Mouse (Mus musculus) T-helper 2 cell (primary cell): ENCODE measurements around the gene Gm20388.
"Not testable (repeated sequence)": the region's sequence is repeated elsewhere in the genome, so short reads cannot be mapped to it uniquely, and the experiment has no call there.

Source experiments
- in situ Hi-C: fragments of 300-600 bp; cut with MboI, MseI; formaldehyde crosslinking; loops from one replicate; pipeline ENCODE4 v1.15.1; 2025; ENCODE audit warnings: high pct_unique_total_duplicates

Gene Gm20388

DNA sequence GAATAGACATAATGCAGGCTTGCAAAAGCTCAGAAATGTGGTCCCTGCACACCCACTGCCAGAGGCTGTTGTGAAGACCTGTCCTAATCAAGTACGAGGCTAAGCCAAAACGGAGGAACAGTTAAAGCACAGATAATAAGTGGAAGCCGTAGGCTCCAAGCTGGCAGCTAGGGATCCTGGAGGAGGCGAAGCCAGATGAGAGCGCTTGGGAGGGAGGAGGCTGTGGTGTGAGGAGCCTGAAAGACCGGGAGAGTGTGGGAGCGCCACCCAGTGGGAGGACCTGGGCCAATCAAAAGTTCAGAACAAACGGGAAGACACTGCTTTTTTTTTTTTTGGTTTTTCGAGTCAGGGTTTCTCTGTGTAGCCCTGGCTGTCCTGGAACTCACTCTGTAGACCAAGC is 3280.0 kb downstream of the Gm20388 start:
- in situ Hi-C loops = no loop called here

DNA sequence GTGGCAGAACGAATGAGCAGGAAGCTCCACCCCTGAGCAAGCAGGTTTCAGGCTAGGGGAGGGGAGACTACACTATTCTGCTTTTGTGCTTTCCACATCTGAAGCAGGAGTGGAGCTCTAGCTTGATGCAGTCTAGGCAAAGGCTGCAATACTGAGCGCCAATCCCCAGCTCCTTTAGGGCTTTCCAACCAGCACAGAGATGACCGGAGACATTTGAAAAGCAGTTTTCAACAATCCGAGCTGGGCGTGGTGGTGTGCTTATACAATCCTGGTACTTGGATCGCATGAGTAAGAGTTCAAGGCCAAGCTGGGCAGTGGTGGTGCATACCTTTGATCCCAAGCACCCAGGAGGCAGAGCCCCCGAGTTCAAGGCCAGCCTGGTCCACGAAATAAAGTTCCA is 3281.3 kb downstream of the Gm20388 start:
- in situ Hi-C loops = no loop called here

DNA sequence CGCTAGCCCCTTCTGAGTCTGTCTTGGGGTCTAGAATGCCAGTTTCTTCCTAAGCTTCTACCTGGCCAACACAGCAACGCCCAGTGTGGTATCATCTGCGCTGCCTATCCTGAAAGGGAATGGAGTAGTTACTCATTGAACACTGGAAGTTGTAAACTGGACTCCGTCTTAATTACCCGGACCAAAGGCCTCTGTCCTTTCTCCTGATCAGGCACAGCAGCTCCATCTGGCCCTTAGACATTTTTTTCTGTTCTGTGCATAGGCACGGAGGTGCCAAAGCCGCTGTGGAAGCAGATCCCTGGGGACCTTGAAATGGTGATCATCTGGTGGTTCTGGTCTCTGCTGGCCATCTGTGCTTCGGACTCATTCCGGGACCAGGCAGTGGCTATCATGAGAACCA is 3283.1 kb downstream of the Gm20388 start:
- in situ Hi-C loops = no loop called here

DNA sequence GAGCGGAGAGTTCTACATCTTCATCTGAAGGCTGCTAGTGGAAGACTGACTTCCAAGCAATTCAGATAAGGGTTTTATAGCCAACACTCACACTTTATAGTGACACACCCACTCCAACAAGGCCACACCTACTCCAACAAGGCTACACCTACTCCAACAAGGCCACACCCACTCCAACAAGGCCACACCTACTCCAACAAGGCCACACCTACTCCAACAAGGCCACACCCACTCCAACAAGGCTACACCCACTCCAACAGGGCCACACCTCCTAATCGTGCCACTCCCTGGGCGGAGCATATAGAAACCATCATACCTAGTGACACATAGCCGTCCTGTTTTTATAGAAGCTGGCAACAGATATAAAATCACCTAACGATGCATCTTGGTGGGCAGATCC is 3286.4 kb downstream of the Gm20388 start:
- in situ Hi-C loops = not testable (repeated sequence)

DNA sequence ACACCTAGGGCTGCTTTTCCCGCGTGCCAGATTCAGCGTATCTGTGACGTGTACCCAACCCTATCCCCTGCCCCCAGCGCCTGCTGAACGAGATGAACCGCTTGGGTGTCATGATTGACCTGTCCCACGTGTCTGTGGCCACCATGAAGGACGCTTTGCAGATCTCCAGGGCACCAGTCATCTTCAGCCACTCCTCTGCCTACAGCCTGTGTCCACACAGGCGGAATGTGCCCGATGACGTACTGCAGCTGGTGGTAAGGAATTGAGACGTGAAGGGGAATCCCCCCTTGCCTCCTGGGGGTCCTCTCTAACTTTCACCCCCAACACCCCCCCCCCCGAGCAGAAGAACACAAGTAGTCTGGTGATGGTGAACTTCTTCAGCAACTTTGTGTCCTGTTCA is 3289.2 kb downstream of the Gm20388 start:
- in situ Hi-C loops = no loop called here

DNA sequence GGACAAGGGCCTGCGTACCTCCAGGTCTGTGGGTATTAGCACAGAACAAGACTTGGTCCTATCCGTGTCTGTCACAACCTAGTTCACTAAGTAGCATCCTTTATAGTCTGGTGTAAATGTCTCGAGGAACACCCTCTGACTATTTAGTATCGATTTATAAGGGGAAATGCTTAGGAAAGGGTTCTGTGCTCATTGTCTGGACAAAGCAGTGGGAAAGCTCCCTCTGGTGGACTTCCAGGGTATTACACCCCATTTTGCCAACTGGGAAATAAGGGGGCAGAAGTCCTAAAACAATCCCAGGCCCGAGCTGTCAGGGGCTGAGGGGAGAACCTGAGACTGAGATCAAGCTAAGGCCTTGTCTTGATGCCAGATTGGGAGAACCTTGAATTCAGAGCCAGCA is 3291.6 kb downstream of the Gm20388 start:
- in situ Hi-C loops = no loop called here

DNA sequence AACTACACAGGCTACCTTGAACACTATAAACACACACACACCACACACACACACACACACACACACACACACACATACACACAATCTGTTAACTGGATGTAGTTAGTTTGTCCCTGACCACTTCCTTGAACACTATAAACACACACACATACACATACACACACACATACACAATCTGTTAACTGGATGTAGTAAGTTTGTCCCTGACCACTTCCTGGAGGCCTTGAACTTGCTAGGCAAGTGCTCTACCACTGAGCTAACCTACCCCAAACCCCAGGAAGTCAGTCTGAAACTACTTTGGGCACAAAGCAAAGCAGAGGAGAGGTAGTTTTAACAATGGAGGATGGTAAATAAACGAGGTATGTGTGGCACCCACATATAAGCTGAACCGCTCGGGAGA is 3292.9 kb downstream of the Gm20388 start:
- in situ Hi-C loops = no loop called here

DNA sequence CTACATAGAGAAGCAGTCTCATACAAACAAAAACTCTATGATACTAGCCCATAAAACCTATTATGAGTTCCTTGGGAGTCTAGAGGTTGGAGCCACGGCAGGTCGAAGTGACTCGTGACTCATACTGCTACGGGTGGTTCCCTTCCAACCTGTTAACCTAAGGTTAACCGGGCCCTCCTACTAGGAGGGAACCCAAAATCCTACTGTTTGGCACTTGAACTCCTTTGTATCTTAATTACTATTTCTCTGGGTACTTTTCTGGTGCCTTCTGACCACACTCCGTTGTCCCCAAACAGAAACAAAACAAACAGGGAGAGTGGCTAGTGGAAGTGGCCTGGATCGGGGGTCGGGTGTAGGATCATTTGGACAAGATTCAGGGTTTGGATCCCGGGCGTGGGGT is 3301.2 kb downstream of the Gm20388 start:
- in situ Hi-C loops = no loop called here

DNA sequence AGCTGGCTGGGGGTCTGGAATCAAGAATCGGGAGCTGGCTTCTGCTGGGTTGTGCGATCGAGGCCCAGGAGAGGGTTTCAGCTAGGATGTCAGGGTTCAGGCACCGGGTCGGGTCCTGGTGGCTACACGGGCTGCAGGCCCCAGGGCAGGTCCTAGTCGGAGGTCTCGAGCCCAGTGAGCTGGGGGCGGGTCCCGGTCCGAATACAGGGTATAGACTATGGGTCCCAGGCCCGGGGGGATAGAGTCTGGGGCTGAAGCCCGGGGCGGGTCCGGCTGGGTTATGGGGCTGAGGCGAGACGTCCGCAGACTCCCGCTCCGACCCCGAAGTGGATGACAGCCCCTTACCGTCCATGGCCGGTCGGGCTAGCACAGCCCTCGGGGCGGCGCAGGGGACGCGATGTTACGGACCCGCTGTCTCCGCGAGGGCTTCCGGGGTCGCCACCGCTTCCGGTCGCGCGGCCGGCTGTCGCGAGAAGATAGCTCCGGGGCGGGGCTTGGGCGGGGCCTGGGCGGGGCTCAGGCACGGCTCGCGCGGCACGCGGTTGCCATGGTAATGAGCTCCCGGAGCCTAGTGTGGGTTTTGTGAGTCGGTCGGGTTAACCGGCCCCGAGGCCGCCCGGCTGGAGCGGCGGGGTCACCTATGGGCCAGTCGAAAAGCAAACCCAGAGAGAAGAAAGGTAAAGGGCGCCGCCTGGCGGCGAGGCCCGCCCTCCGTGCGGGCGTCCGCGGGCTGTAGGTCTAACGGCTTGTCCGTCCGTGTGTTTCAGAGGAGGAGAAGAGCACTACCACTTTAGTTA is 3301.9 kb downstream of the Gm20388 start, which contains the start of the genes Chmp1a and Spata33:
Gene Chmp1a, minus strand, starts transcription at position 443 of the 797 bp plus-strand sequence.
Gene Spata33, plus strand, starts transcription at position 512 of the 797 bp plus-strand sequence.
- in situ Hi-C loops = no loop called here

DNA sequence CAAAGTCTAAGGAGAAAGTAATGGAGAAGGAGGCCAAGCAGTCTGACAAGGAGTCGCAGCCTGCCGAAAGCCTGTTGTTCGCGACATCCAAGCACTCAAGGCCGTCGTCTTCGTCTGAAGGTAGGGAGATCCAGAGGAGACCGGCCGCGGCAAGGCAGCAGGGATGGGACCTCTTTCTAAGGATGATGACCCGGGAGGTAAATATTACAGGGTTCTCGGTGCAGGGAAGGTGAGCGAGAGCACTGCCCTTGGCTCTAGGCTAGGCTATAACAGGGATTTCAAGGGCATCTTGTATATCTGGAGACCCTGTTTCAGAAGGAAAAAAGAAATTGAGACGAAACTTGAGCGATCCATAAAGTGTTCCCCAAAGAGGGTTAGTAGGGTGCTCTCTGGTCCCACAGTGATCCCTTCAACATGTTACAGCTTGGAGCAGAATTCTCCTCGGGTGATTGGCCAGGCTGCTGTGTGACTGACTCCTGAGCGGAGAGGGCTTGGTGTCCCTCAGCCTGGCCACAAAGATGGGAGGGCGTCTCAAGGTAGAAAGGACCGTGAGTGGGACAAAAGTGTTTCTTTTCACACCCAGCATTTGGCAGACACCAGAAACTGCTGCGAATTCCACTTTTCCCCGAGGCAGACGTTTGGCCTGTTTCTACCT is 3302.6 kb downstream of the Gm20388 start:
- in situ Hi-C loops = no loop called here

DNA sequence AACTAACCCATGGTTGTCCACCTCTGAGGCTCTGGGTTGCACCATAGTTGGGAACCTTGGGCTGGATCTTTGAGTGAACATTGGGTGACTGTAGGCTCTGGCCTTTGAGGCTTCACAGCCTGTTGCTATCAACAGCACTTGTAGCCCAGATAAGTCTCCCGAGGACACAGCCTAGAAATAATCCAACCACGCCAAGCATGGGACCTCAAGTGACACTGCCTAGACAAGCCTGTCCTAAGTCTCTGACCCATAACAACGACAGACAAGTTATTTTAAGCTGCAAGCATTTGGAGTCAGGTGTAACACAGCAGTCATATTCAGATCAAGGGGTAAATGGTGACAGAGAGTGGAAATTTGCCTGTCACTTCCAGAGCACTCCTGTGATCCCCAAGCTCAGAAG is 3304.8 kb downstream of the Gm20388 start:
- in situ Hi-C loops = no loop called here

DNA sequence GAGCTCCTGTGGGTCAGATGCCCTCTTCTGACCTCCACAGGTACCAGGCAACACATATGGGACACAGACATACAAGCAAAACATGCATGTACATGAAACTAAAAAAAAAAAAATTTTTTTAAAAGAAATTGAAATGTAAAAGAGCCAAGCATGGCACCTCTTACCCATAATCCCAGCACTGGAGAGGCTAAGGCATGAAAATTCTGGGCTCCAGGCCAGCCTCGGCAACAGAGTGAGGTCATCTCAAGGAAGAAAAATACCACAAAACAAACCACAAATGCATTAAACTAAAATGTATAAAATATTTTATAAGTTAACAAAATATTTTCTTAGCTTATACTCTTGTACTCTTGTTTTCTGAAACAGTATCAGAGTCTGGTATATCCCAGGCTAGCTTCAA is 3310.3 kb downstream of the Gm20388 start:
- in situ Hi-C loops = no loop called here

DNA sequence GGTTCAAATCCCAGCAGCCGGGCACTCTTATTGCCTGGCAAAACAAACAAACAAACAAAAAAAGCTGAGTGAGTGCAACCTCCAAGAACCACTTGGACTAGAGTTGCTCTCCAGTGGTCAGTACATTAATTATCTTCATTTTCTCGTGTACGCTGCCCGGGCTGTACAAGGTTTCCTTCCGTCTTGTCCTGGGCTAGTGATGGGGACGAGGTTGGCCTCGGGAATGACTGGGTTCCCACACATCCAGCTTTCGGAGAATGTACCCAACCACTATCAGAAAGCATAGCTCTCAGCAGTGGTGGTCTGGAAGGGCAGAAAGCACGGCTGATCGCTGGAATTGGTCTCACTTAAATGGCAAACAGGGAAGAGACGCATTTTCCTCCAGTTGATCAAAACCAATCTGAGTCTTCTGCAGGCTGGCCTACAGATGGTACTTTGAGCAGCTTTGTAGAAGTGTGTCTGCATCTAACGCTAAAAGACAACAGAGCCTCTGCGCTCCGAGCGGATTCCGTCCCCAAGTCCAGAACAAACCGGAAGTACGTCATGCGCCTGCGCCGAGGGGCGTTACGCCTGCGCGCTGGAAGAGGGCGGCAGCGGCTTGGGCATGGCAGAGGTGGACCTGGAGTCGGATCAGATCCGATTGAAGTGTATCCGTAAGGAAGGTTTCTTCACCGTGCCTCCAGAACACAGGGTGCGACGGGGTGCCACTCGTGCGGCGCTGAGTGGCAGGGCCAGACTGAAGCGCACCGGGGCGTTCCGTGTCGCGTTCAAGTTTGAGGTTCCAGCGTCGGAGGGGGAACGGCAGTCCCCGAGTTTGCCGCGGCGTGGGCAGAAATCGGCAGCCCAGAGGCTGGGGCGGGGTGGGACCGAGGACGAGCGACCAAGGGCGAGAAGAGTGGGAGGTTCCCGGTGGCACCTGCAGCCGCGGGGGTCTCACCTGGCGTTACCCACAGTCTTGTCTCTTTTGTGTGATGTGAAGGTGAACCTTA is 3313.9 kb downstream of the Gm20388 start, which contains the start of gene Cdk10:
Gene Cdk10, plus strand, starts transcription at position 565 of the 989 bp plus-strand sequence.
- in situ Hi-C loops = loop anchor here (25.0 kb wide), 1 partner anchor 363 kb away; no protein-coding TSS in a partner anchor

DNA sequence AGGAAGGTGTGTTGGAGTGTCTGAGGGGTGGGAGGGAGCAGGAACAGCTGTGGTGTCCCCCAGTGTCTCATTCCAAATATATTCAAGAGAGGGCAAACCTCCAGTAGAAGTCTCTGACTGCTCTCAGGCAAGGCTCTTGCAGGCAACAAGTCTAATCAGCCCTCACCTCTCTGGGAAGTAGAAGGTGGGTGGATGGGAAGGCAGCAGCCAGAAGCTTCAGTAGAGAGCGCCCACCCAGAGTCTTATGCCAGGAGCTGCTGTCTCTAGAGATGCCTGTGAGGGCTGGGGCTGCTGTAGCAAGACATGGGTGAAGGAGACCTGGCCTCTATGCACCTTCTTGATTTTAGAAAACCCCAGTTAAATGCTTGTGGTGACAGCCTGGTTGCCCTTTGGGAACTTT is 3317.8 kb downstream of the Gm20388 start:
- in situ Hi-C loops = loop anchor here (25.0 kb wide), 1 partner anchor 359 kb away; no protein-coding TSS in a partner anchor

DNA sequence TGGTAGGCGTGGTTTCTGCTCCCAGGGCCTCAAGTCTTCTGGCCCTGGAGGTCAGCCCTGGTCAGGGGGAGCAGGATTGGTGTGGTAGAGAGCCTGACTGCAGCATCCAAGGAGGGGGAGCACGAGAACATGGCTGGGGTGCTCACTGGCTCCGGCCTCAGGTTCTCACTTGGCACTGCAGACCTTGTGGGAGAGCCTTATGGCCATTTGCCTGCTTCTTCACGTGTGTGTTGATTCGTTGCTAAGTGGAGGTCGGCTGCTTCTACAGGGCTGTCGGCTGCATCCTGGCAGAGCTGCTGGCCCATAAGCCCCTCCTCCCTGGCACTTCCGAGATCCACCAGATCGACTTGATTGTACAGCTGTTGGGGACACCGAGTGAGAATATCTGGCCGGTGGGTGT is 3319.7 kb downstream of the Gm20388 start:
- in situ Hi-C loops = loop anchor here (25.0 kb wide), 1 partner anchor 357 kb away; no protein-coding TSS in a partner anchor

DNA sequence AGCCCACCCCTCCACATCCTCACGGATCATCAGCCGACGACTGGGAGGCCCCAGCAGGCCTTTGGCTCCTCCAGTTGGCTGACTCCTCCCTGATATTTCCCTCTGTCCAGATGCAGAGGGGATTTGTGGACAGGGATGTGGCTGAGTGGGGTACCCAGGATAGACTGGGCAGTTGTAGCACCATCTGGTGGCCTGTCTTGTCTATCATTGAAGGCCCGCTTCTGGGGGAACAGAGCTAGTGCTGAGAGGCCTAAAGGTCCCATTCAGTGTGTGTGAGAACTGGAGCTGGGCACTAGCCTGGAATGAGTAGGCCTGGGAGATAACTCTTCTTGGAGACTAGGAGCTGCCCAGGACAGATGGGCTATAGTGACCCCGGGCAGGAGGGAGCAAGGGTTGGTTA is 3321.1 kb downstream of the Gm20388 start:
- in situ Hi-C loops = loop anchor here (25.0 kb wide), 1 partner anchor 356 kb away; no protein-coding TSS in a partner anchor

DNA sequence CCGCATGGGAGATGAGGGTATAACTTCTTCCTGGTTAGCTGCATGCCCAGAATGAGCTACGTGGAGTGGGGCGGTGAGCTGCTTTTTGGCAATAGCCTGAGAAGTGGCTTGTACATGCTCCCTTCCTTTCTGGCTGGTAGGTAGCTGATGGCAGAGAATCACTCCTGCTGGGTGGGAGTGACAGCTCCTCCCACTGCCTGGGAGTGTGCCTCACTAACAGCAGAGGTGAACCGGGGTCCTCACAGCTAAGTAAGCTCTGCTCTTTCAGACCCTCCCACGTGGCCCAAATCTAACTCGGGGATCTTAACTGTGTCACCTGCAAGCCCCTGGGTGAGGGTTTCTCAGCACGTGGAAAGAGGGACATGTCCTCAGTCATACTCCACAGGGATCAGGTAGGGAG is 3321.9 kb downstream of the Gm20388 start:
- in situ Hi-C loops = loop anchor here (25.0 kb wide), 1 partner anchor 355 kb away; no protein-coding TSS in a partner anchor

DNA sequence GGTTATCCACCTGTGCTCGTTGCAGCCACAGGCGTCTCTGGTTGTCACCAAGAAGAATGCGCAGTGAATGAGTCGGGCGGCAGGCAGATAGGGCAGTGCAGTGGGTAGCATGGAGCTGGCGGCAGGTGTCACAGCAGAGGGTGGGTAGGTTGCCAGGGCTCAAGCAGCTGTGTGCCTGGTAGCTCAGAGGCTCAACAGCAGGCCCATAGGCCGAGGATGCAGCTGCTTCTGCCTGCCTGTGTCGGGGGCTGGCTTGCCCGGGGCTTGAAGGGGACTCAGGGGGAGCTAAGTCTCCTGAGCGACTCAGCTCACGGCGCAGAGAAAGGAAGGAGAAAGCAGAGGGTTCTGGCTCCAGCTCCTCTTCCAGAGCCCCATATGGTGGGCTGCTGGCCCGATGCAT is 3322.7 kb downstream of the Gm20388 start:
- in situ Hi-C loops = loop anchor here (25.0 kb wide), 1 partner anchor 354 kb away; no protein-coding TSS in a partner anchor

DNA sequence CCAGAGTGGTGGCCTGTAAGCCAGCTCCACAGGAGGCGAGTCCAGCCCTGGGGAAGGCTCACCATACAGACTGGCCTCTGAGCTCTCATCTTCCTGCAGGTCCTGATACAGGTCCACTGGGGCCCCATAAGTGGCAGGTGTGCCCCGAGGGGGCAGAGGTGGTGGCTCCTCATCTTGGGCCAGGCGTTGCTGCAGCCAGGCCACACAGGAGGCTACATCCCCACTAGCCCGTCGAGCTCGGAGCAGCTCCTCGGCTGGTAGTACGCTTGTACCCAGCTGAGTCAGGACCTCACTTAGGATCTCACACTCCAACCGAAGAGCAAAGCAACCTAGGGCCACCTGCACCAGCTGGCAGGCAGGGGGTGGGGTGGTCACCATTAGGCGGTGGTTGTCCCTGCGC is 3323.1 kb downstream of the Gm20388 start:
- in situ Hi-C loops = loop anchor here (25.0 kb wide), 1 partner anchor 354 kb away; no protein-coding TSS in a partner anchor

DNA sequence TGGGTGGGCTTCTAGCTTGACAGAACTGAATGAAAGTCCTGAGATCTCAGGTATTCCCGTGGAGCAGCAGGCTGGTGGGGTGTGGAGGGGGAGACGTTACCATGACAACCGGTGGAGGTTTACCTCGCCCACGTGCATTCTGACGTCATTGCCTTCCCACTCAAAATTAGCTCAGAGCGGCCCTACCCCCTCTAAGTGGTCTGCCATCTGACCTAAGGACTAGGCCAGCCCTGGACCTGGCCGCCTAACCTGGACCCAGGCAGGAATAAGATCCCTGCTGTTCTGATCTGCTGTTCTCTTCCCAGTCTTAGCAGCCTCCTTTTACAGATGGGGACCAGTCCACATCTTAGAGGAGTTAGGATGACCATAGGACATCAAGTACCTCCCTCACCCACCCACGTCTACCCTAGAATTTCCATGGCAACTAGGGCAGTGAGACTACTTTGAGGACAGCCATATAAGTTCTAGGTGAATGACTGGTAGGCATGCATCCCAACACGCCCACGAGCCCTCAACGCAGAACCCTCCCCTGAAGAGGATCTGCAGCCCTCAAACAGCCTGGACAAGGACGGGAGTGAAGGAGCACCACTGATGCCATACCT is 3324.4 kb downstream of the Gm20388 start:
- in situ Hi-C loops = loop anchor here (25.0 kb wide), 1 partner anchor 352 kb away; no protein-coding TSS in a partner anchor
